Mouse (Mus musculus): ENCODE measurements around the gene Gm43191.
A peak's percentile ranks its signal among the peaks of the same experiment; 100 is the strongest.

The Gm43191 gene

DNA sequence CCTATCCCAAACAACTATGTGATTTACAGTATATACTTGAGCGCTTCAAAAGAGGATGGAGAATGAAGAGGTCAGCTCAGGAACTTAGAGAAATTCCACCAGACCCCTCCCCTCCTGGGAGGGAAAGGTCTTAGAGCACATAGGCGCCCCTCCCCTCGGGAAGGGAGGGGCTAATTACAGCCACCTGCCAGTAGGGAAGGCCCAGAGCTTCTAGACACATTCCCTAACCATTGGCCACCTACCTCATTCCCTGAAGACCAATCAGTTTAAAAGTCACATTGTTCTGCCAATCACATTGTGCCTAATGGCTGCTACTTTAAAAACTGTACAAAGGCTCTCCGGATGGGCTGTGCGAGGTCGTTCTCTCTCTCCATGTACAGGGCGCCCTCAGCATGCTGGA is 58.4 kb downstream of the Gm43191 start:
- DNase-seq (ENCODE audit: low spot score in 2 of 2), result no peak

DNA sequence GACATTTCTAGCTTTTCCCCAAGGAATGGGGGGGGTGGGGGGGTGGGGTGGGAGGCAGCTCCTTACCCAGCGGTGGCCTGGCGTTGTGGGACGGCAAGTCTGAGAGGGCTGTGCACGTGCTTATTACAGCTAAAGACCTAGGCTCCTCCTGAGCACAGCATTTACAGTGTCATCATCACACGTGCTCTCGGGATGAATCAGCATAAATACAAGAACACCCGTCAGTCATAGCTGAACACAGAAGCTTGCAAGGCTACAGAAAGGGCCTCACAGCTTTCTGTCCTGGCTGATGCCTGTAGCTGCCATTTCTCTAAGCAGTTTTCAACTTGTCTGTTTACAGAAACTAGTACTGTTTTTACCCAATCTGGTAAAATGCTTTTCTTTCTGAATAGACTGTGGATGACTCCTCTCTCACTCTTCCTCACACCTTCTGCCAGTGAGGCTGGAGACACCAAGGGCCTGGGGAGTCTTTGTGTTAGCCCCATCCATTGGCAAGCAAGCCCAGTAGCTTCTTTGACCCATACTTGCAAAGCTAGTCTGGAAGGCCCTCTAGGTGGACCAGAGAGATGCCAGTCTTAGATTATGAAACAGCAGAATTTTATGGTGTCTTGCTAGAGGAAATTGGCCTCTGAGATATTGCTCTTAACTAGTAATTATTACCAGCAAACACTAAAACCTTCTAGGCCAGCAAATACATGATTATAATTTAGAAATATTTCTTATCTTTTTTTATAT is 60.3 kb downstream of the Gm43191 start:
- DNase-seq (ENCODE audit: low spot score in 2 of 2), result no peak

DNA sequence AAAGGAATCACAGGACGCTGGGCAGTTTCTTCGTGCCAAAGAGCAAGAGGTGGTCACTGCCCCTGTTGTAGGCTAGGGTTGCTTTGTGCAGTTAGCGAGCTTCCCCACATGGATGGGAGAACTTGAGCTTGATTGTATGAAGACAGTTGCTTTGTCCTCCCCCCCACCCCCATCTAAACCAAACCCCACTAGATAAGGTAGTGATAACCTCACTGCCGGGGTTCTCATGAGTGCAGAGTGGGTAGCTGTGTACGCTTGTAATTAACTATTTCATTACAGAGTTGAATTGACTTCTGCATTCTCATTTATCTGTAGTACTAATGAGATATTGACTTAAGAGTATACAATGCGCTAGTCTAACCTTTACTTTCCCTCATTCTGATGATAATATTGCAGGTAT is 62.2 kb downstream of the Gm43191 start:
- no peak for DNase-seq (ENCODE audit: low spot score in 2 of 2)

DNA sequence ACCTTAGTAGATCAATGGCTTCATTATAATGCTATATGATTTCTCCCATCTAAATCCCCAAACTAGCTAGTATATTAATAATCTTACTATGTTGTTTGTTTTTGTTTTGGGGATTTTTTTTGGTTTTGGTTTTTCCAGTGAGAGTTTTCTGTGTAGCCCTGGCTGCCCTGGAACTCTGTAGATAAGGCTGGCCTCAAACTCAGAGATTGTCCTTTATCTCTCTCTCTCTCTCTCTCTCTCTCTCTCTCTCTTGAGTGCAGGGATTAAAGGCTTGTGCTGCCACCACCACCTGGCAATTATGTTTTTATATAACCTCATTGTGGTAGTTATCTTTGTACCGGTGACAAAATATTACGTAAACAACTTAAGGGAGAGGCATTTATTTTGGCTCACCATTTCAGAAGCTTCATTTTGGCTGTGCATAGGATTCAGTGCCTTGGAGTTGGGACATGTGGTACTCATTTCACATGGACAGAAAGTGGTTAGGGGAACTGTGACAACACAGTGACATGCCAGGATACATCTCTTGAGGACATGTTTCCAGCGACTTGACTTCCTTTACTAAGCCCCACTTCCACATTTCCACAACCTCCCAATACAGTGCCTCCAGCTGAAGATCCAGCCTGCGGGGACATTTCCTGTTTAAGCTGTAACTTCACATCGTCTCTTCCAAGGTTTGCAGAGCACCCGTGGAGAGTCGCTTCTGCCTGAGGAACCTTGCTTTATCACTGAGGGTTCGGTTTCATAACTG is 65.6 kb downstream of the Gm43191 start:
- DNase-seq (ENCODE audit: low spot score in 2 of 2), result no peak

DNA sequence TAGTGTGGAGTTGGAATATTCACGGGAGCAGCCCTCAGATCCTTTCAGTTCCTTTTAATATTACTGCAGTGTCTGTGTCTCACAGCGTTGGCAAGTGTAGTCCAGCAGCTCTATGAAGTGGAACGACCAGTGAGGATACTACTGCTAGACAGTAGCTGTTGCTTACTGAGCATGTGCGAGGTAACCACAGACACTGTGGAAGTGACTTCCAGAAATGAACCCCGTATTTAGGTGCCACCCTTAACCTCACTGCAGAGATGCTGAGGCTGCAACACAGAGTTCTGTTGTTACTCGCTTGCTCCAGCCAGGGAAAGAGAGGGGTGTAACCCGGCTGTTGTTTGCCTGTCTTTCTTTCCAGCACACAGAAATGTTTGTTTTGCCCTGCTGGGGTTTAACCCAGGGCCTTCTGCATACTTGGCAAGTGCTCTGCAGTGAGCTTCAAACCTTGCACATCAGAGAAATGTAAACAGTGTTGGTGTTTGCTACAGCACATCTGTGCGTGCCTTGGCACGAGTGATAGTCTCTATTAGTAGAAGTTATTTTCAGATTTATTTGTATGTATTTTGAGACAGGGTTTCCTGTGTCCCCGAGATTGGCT is 66.7 kb downstream of the Gm43191 start, which contains the start of gene Trmt13:
Trmt13 (minus strand) TSS at position 293 of the 598 bp plus-strand sequence.
- no peak for DNase-seq (ENCODE audit: low spot score in 2 of 2)

DNA sequence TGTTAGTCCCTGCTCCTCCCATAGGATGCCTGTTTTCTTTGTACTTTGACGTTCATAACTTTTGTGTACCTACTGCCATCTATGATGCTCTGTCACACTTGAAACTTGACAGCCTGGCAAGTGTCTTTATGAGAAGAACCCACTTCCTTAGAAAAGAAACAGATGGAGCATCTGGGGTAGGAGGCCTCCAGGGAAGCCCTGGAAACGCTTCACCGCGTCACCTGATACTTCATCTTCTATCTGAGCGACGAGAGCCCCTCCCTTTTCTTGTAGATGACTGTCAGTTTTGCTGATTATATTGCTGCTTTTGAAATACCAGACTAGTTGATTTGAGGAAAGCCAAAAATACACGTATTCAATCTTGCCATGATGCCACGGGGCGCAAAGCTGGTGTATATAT is 76.5 kb downstream of the Gm43191 start:
- DNase-seq (ENCODE audit: low spot score in 2 of 2), result no peak

DNA sequence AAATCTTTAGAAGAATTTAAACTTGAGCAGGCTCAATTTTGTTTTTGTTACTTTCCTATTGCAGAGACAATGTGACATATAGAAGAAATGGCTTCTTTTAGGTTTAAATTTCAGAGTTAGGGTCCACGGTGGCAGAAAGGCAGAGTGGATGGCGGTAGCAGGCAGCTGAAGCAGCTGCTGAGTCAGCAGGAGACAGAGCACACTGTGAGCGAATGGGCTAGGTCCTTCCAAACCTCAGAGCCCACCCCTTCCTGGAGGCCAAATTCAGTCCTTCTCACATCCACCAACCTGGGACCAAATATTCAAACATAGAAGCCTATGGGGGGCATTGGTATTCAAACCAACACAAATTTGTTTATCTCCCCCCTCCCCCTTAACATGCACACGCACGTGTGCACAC is 79.3 kb downstream of the Gm43191 start:
- DNase-seq (ENCODE audit: low spot score in 2 of 2), result no peak

DNA sequence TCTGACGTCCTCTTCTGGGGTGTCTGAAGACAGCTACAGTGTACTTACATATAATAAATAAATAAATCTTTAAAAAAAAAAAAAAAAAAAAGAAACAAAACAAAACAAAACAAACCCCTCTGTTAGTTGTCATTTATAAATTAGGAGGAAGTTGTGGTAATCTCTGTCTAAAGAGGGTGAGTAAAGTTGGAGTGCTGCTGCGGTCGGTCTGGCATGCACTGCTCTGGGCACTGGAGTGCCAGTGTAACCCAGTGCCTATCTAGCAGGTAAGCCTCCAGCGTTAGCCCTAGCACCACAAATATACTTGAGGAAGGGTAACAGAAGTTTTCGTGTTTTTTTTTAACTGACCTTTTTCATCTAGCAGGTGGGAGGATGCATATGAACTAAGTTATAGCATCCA is 80.1 kb downstream of the Gm43191 start:
- no peak for DNase-seq (ENCODE audit: low spot score in 2 of 2)

DNA sequence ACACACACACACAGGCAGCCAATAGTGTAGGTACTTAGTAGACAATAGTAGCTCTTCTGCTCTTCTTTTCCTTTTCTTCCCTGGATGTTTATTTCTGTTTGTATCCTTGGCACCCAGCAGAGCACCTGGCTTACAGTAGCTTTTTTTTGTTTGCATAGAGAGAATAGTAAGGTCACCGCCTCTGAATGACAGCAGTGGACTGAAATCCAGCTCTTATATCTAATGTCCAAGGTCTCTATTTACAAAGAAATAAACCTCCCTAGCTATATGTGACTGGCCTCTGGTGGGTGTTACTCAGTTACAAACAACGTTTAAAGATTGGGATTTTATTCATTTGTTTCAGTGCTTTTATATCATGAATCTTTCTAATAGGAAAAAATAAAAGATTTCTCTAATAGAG is 81.4 kb downstream of the Gm43191 start:
- no peak for DNase-seq (ENCODE audit: low spot score in 2 of 2)

DNA sequence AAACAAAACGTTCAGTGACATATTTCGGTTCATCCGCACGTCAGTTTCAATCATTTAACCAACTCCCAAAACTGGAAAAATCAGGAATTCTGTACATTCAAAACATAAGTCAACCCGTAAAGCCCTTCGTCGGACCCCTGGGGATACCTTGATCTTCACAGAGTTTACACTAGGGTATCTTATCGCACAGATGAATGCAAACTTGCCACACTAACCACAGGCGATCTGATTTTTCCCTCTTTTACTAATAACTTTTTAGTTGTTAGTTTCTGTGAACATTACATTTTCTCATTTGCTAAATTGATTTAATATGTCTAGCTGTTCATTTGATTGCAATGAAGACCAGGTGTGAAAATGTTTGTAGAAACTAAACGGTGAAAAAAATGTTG is 85.5 kb downstream of the Gm43191 start:
- no peak for DNase-seq (ENCODE audit: low spot score in 2 of 2)

DNA sequence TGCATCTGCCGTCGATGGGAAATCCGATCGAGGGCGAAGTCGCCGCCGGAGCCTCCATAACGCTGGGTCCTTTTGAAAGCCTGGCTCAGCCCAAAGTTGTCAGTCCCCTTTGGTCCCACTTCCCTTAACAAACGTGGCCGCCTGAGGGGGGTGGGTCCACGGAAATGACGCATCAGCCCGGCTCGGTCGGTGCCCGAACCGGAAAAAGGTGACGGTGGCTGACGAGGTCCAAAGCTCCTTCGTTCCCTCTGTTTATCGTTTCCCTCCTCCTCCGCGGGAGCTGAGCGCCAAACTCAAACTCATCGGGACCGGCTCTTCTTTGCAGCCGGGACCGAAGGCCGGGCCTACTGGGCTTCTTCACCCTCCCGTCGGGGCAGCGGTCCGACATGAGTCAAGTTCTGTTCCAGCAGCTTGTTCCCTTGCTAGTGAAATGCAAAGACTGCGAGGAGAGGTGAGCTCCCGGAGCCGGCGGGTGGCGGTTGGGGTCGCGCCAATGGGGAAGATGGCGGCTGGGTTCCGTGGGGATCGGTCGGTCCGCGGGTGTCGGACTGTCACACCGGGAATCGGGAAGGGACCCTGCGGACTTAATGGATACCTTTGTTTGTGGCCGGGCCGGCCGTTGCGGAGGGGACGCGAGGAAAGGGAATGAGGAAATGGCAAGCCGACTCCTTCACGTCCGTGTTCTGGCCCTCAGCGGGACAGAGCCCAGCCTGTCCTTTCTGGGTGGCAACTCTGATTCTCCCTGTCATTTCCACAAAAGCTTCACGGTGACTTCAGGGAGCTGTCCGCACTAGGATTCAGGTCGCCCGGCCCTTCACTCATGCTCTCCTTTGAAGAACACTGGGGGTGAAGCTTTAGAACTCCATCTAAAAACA is 86.1 kb downstream of the Gm43191 start, which contains the start of gene Sass6:
Sass6 (plus strand) TSS at position 255 of the 875 bp plus-strand sequence.
- DNase-seq (ENCODE audit: low spot score in 2 of 2), result peak; percentile 95 to 96

DNA sequence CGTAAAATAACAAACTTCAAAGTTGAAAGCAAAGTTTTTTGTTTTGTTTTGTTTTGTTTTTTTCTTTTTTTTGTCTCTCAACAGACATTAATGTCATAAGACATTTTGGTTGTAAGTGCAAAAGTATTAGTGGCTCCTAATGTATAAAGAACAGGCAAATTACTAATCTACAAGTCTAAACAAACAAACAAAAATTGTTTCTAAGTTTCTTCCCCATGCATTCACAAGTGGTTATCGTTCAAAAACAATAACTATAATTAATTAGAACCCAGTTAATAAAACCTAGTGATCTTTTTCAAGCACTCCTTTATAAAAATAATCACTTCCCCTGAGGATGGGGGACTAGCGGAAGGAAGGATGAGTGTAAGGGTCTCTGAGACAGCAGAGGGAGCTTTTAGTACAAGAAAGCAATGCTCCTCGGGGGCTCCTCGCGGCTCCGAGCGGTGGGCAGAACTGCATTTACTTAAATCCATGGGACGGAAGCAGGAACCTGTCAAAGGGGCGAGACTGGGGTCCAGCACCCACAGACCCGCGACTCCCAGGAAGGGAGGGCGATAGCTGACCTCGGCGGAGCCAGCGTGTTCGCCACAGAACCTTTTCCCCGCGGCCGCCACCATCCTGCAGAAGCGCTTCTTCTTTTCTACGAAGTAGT is 86.9 kb downstream of the Gm43191 start:
- DNase-seq (ENCODE audit: low spot score in 2 of 2), result no peak

Measured in right cerebral cortex, postnatal 36 days (tissue).